Mouse (Mus musculus) megakaryocyte, embryonic 14.5 days (primary cell): ENCODE measurements around the gene Golph3.

Source experiments
- FLI1 ChIP-seq: IDR thresholded peaks from 2 replicates; pipeline ENCODE4 v1.6.1; 2012; ENCODE audit warnings: low read length, inconsistent platforms, mixed read lengths
- GATA1 ChIP-seq: IDR thresholded peaks from 3 replicates; pipeline ENCODE4 v1.6.1; 2012; ENCODE audit warnings: mixed read lengths, low read length, inconsistent platforms, borderline replicate concordance

DNA sequence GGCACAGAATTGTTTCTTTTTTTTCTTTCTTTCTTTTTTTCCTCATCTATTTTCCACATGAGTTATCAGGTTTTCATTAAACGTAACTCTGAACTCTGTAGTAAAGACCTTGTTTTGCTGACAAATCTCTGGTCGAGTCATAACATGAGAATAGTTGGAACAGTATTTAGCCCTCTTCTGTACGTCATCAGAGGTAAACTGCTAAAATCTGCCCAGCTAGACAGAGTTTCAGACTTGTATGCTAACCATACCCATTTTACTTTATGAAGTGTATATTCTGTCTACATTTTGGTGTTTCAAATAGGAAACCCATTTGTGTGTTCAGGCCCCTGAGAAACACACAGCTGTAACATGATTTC is 16.5 kb downstream of the Golph3 start:
- TF ChIP-seq GATA1 (no peak), FLI1 (no peak)
